Mouse (Mus musculus): ENCODE results near the gene Cers6.

Gene Cers6

DNA sequence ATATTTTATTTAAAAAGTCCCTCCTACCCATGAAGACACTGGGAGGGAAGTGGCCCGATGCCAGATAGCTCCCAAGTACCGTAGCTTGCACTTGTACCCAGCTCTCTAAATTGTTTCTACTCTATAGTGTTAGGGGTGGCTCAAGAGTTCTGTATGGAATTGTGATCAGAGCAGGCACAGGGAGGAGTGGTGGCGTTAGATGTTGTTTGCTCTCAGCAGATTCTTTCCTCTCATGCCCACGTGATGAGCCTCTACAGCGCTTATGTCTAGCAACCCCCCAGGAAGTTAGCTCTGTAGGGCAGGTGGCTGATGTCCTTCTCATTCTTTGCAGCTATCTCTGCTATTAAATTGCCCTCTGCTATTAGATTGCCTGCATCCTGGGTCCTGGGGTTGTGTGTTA, 98.8 kb downstream of the Cers6 start:
- in situ Hi-C loops (cut with MseI, MboI): no loop called here

- in situ Hi-C loops (cut with MseI, MboI): no loop called here
These were observed 99.4 kb downstream of the Cers6 start for GRCm38 (mm10) chr2:68960620-68961019.

GRCm38 (mm10) chr2:68966360-68966759, 105.1 kb downstream of the Cers6 start:
- in situ Hi-C loops (cut with MseI, MboI): no loop called here

GRCm38 (mm10) chr2:68968028-68968427, 106.8 kb downstream of the Cers6 start:
- in situ Hi-C loops (cut with MseI, MboI): no loop called here

GRCm38 (mm10) chr2:68971840-68972239, 110.6 kb downstream of the Cers6 start:
- in situ Hi-C loops (cut with MseI, MboI): no loop called here

GRCm38 (mm10) chr2:68973753-68974152, 112.5 kb downstream of the Cers6 start:
- in situ Hi-C loops (cut with MseI, MboI): no loop called here

DNA sequence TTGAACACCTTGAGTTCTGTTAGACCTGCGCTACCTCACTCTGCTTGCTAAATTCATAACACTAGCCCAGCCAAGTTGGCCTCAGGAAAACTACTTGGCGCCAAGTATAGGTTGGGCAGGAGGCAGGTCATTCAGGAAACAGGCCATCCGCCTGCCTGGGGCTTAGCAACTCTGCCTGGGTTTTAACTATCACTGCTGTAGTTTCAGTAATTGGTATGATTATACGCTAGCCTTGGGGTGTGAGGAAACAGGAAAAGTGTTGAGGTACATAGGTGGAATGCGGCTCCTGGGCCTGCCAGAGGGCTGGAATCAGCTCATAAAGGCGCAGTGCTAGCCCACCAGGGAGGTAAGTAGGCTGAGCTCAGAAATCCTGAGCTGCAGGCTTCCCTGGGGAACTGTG, 114.0 kb downstream of the Cers6 start:
- in situ Hi-C loops (cut with MseI, MboI): no loop called here

GRCm38 (mm10) chr2:68975780-68976179, 114.5 kb downstream of the Cers6 start:
- in situ Hi-C loops (cut with MseI, MboI): no loop called here

DNA sequence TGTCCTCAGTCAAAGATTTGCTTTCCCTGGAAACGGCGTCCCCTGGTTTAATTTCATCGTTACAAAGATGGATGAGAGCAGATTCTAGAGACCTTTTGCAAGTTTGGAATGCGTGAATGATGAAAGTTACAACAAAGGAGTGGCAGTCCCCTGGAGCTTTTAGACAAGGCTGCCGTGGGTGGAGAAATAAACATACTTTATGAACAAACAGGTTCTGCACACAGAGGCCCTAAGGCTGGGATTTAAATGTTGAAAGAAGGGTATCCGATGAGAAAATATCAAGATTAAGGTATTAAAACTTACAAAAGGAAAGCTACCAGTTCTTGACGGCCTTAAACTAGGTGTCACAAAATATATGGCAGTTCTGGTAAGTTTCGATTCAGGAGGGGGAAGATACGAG, 117.0 kb downstream of the Cers6 start:
- in situ Hi-C loops (cut with MseI, MboI): no loop called here

DNA sequence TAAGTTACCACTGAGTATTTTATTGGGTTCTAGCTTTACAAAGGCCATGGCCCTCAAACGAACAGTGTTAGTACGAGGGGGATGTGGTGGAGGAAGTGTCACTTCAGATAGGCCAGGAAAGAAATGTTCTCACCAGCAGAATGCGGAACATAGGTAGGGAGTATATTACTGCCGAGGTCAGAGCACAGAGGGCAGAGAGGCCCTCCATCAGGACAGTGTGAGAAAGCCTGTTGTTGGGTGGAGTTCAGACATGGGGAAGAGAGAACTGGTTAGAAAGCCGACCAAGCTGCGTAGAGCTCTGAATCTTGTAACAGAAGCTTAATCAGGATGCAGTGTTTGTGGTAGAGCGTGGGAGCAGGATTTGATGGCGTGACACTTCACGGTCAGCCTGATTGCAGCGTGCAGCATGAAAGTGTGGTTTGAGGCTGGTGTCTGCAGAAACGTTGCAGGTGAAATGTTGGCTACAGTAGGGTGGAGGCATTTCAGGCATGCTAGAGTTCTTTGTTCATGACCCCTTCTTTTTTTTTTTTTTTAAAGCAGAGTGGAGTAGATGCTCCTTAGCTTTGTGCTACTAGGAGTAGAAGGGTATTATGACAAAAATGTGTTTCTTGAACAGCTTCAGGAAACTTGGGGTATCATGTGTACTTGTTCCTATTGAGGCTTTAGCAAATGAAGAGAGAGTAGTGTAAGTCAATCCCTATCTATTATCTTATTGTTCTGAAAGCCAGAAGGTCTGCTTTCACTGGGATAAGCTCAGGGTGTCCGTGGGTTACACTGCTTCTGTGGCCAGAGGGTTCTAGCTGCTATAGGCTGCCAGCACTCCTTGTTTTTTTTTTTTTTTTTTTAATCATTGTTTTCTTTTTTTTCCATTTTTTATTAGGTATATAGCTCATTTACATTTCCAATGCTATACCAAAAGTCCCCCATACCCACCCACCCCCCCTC, 117.7 kb downstream of the Cers6 start:
- in situ Hi-C loops (cut with MseI, MboI): no loop called here

DNA sequence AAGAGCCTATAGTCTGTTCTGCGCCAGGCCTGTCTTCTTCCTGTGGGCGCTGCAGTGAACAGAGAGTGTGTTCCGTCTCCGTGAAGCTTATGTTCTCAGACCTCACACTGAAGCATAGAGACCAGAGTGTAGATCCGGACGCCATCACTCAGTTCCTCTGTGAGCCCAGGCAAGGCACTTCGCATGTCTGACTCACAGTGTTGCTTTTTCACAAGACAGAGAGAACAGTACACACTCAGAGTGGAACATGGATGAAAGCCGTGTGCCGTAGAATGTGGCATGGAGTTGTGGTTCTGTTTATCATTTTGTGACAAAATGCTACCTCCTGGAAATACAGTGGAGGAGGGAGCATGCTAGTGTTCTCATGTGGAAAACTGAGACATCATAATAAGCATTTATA, 120.1 kb downstream of the Cers6 start:
- in situ Hi-C loops (cut with MseI, MboI): no loop called here

DNA sequence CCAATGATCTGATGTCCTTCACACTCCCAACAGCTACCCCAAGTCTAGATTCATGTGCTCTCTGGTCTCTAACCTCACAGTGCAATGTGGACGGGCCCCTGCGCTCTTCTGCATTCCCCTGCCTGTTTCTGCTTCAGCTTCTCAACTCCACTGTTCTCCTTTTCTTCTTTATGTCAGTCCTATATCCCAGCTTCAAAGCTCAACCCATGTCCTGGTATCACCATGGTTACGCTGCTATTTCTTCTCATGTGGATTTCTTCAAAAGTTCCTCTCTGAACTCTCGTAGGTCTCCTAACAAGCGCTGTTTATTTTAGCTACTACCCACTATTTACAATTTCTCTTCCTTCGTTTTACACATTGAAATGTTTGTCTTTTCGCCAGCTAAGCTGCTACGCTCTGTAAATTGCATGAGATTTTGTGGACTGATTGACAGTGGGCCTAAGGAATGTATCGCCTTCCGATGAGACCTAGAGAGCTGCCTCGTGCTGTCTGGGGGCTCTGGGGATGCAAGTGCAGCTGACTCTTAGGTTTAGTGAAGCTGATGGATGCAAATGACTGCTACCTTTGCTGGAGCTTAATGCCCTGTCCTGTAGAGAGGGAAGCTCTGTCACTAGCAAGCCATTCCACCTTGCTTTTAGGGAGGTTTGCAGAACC, 120.6 kb downstream of the Cers6 start:
- in situ Hi-C loops (cut with MseI, MboI): no loop called here

GRCm38 (mm10) chr2:68982979-68983378, 121.7 kb downstream of the Cers6 start:
- in situ Hi-C loops (cut with MseI, MboI): no loop called here

DNA sequence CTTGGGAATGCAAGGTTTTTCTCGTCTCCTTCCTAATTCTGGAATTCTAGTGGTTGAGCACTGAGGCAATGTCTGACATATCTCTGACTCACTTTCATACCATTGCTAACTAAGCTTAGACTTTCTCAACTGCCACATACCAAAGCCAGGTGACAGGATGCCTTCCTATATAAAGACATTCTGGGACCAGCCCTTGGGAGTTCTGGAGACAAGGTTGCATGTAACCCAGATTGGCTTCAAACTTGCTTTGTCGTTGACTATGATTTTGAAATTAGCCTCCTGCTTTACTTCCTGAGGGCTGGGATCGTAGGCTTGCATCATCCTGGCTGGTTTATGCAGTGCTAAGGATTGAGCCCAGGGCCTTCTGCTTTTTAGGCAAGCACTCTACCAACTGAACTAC, 122.2 kb downstream of the Cers6 start:
- in situ Hi-C loops (cut with MseI, MboI): no loop called here

- in situ Hi-C loops (cut with MseI, MboI): no loop called here
These were observed 127.9 kb downstream of the Cers6 start for GRCm38 (mm10) chr2:68989117-68989516.

- in situ Hi-C loops (cut with MseI, MboI): no loop called here
These were observed 131.4 kb downstream of the Cers6 start for GRCm38 (mm10) chr2:68992629-68993028.

- in situ Hi-C loops (cut with MseI, MboI): no loop called here
These were observed 133.2 kb downstream of the Cers6 start for GRCm38 (mm10) chr2:68994441-68994840.

- in situ Hi-C loops (cut with MseI, MboI): no loop called here
These were observed 134.5 kb downstream of the Cers6 start for GRCm38 (mm10) chr2:68995723-68996122.

DNA sequence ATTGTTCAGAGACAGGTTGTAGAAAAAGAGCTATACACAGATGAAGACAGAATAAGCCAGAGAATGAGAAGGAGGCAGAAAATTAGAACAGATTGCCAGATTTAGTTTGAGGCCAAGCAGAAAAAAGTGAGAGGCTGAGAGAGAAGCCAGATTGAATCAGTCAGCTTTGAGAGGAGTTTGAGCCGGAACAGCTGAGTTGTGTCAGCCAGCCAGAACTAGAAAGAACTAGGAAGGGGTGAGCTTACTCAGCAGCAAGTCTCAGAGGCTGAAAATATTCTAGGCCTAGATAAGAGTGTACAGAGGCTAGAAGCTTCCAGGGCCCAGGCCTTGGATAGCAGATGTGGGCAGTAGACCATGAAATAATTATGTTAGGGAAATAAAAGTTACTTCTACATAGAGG, 135.0 kb downstream of the Cers6 start:
- in situ Hi-C loops (cut with MseI, MboI): no loop called here

- in situ Hi-C loops (cut with MseI, MboI): no loop called here
These were observed 142.8 kb downstream of the Cers6 start for GRCm38 (mm10) chr2:69004001-69004400.

DNA sequence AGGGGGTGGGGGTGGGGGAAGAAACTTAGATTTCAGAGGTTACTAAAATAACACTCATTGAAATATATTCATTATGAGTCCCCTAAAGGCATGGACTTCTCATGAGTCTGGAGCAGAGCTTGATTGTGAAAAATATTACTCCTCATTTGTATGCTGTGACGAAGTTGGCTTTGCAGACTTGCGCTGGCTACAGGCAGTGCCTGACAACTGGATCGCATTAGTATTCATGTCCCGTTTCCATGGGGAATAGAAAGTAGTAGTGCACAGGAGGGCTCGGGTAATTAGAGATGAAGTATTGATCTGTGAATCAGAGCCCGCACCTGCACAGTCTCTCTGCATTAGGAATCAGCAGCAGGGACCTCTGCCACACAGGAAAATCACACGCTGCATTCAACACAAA, 150.2 kb downstream of the Cers6 start:
- in situ Hi-C loops (cut with MseI, MboI): no loop called here

- in situ Hi-C loops (cut with MseI, MboI): no loop called here
These were observed 150.6 kb downstream of the Cers6 start for GRCm38 (mm10) chr2:69011860-69012259.

GRCm38 (mm10) chr2:69014241-69014640, 153.0 kb downstream of the Cers6 start:
- in situ Hi-C loops (cut with MseI, MboI): no loop called here
